Mouse (Mus musculus): ENCODE data around the gene Dzip1. TPM values are rescaled to one million over a fixed set of nuclear protein-coding genes. Genes with fewer than 3 reads are reported as not detected.

Gene Dzip1
- polyA plus RNA-seq, 1 experiment = 142 TPM

- no peak for TF ChIP-seq CTCF (IDR thresholded peaks at IDR 0.05; ENCODE audit: borderline replicate concordance, extremely low read depth, insufficient read depth, insufficient read length)
- no peak for TF ChIP-seq POLR2A (IDR thresholded peaks at IDR 0.05; ENCODE audit: borderline replicate concordance, extremely low read depth, insufficient read depth, insufficient read length, poor library complexity, severe bottlenecking)
- peak; percentile 61 for DNase-seq (ENCODE audit: low read depth)
Observed at GRCm38 (mm10) chr14:118850696-118851035, 74.6 kb downstream of the Dzip1 start.

GRCm38 (mm10) chr14:118850011-118850695, 75.1 kb downstream of the Dzip1 start:
- DNase-seq (ENCODE audit: low read depth) = no peak
- no peak for TF ChIP-seq CTCF (IDR thresholded peaks at IDR 0.05; ENCODE audit: borderline replicate concordance, extremely low read depth, insufficient read depth, insufficient read length)
- no peak for TF ChIP-seq POLR2A (IDR thresholded peaks at IDR 0.05; ENCODE audit: borderline replicate concordance, extremely low read depth, insufficient read depth, insufficient read length, poor library complexity, severe bottlenecking)

- no peak for TF ChIP-seq POLR2A (IDR thresholded peaks at IDR 0.05; ENCODE audit: borderline replicate concordance, extremely low read depth, insufficient read depth, insufficient read length, poor library complexity, severe bottlenecking)
- TF ChIP-seq CTCF (IDR thresholded peaks at IDR 0.05; ENCODE audit: borderline replicate concordance, extremely low read depth, insufficient read depth, insufficient read length) = no peak
- DNase-seq (ENCODE audit: low read depth) = no peak
Observed at GRCm38 (mm10) chr14:118848171-118848570, 77.1 kb downstream of the Dzip1 start.

GRCm38 (mm10) chr14:118846834-118847233, 78.4 kb downstream of the Dzip1 start:
- no peak for DNase-seq (ENCODE audit: low read depth)
- TF ChIP-seq POLR2A (IDR thresholded peaks at IDR 0.05; ENCODE audit: borderline replicate concordance, extremely low read depth, insufficient read depth, insufficient read length, poor library complexity, severe bottlenecking) = no peak
- no peak for TF ChIP-seq CTCF (IDR thresholded peaks at IDR 0.05; ENCODE audit: borderline replicate concordance, extremely low read depth, insufficient read depth, insufficient read length)

GRCm38 (mm10) chr14:118842353-118842752, 82.9 kb downstream of the Dzip1 start:
- TF ChIP-seq CTCF (IDR thresholded peaks at IDR 0.05; ENCODE audit: borderline replicate concordance, extremely low read depth, insufficient read depth, insufficient read length) (no peak), POLR2A (IDR thresholded peaks at IDR 0.05; ENCODE audit: borderline replicate concordance, extremely low read depth, insufficient read depth, insufficient read length, poor library complexity, severe bottlenecking) (no peak)
- no peak for DNase-seq (ENCODE audit: low read depth)

GRCm38 (mm10) chr14:118840027-118840426, 85.2 kb downstream of the Dzip1 start:
- no peak for DNase-seq (ENCODE audit: low read depth)
- no peak for TF ChIP-seq POLR2A (IDR thresholded peaks at IDR 0.05; ENCODE audit: borderline replicate concordance, extremely low read depth, insufficient read depth, insufficient read length, poor library complexity, severe bottlenecking)
- no peak for TF ChIP-seq CTCF (IDR thresholded peaks at IDR 0.05; ENCODE audit: borderline replicate concordance, extremely low read depth, insufficient read depth, insufficient read length)

GRCm38 (mm10) chr14:118839416-118839815, 85.8 kb downstream of the Dzip1 start:
- no peak for DNase-seq (ENCODE audit: low read depth)
- TF ChIP-seq CTCF (IDR thresholded peaks at IDR 0.05; ENCODE audit: borderline replicate concordance, extremely low read depth, insufficient read depth, insufficient read length) (no peak), POLR2A (IDR thresholded peaks at IDR 0.05; ENCODE audit: borderline replicate concordance, extremely low read depth, insufficient read depth, insufficient read length, poor library complexity, severe bottlenecking) (no peak)

- TF ChIP-seq CTCF (IDR thresholded peaks at IDR 0.05; ENCODE audit: borderline replicate concordance, extremely low read depth, insufficient read depth, insufficient read length) = no peak
- TF ChIP-seq POLR2A (IDR thresholded peaks at IDR 0.05; ENCODE audit: borderline replicate concordance, extremely low read depth, insufficient read depth, insufficient read length, poor library complexity, severe bottlenecking) = no peak
Observed at GRCm38 (mm10) chr14:118838556-118839120, 86.6 kb downstream of the Dzip1 start.

GRCm38 (mm10) chr14:118836754-118837153, 88.5 kb downstream of the Dzip1 start:
- TF ChIP-seq POLR2A (IDR thresholded peaks at IDR 0.05; ENCODE audit: borderline replicate concordance, extremely low read depth, insufficient read depth, insufficient read length, poor library complexity, severe bottlenecking) = no peak
- TF ChIP-seq CTCF (IDR thresholded peaks at IDR 0.05; ENCODE audit: borderline replicate concordance, extremely low read depth, insufficient read depth, insufficient read length) = no peak
- no peak for DNase-seq (ENCODE audit: low read depth)

More at GRCm38 (mm10) chr14:118838556-118839120, 86.6 kb downstream of the Dzip1 start:
- DNase-seq (ENCODE audit: low read depth) = no peak

GRCm38 (mm10) chr14:118836145-118836544, 89.1 kb downstream of the Dzip1 start:
- TF ChIP-seq CTCF (IDR thresholded peaks at IDR 0.05; ENCODE audit: borderline replicate concordance, extremely low read depth, insufficient read depth, insufficient read length) (no peak), POLR2A (IDR thresholded peaks at IDR 0.05; ENCODE audit: borderline replicate concordance, extremely low read depth, insufficient read depth, insufficient read length, poor library complexity, severe bottlenecking) (no peak)
- DNase-seq (ENCODE audit: low read depth) = no peak

- TF ChIP-seq CTCF (IDR thresholded peaks at IDR 0.05; ENCODE audit: borderline replicate concordance, extremely low read depth, insufficient read depth, insufficient read length) (no peak), POLR2A (IDR thresholded peaks at IDR 0.05; ENCODE audit: borderline replicate concordance, extremely low read depth, insufficient read depth, insufficient read length, poor library complexity, severe bottlenecking) (no peak)
- no peak for DNase-seq (ENCODE audit: low read depth)
Observed at GRCm38 (mm10) chr14:118834313-118834712, 90.9 kb downstream of the Dzip1 start.

- no peak for DNase-seq (ENCODE audit: low read depth)
- no peak for TF ChIP-seq CTCF (IDR thresholded peaks at IDR 0.05; ENCODE audit: borderline replicate concordance, extremely low read depth, insufficient read depth, insufficient read length)
Observed at GRCm38 (mm10) chr14:118833241-118833640, 92.0 kb downstream of the Dzip1 start.

Measured in brain, embryonic 14.5 days (tissue).